Mouse (Mus musculus) spleen, adult 2 months (tissue): ENCODE results near the gene Pde8a.

Source experiments
- CTCF ChIP-seq: fragments of 200-500 bp; IDR thresholded peaks from 2 replicates; pipeline ENCODE4 v1.5.1; 2011; ENCODE audit warnings: mild to moderate bottlenecking, inconsistent platforms; ENCODE audit not compliant: insufficient read depth, insufficient read length, insufficient replicate concordance; ENCODE audit errors: extremely low read depth
- POLR2A ChIP-seq: fragments of 200-500 bp; IDR thresholded peaks from 2 replicates; pipeline ENCODE4 v1.6.1; 2011; ENCODE audit warnings: low read depth, low read length, inconsistent platforms

- TF ChIP-seq CTCF (no peak), POLR2A (no peak)
Observed at GRCm38 (mm10) chr7:81164411-81164810, 49.0 kb upstream of the Pde8a start.
